Mouse (Mus musculus): ENCODE measurements around the gene Ncaph2.

- TF ChIP-seq CTCF (conservative IDR thresholded peaks at IDR 0.05; ENCODE audit: low read length): no peak
- TF ChIP-seq POU5F1 (IDR thresholded peaks at IDR 0.05; ENCODE audit: borderline replicate concordance, low read length): no peak
- no peak for TF ChIP-seq NANOG (IDR thresholded peaks at IDR 0.05; ENCODE audit: borderline replicate concordance, low read length)
These were observed 3.3 kb downstream of the Ncaph2 start for GRCm38 (mm10) chr15:89358784-89359183.
